Mouse (Mus musculus) heart, embryonic 12.5 days (tissue): ENCODE measurements at regions not wholly inside any gene's neighbourhood (a gene's known extent, or its start where the extent isn't known, plus 50 kb on each side); places are given as distances from the start of the nearest gene placed in this dataset.

Experiments
- ATAC-seq: fragments of 200-750 bp; cut with Nextera tagmentation; 2 replicates; pipeline ENCODE4 v1.8.0; 2017; ENCODE audit warnings: moderate TSS enrichment, moderate library complexity; ENCODE audit not compliant: insufficient number of reproducible peaks, low FRiP score
- H3K27ac ChIP-seq: fragments of 300-500 bp; sonication (generic); 2 replicates; pipeline ENCODE4 v1.5.1; 2016; ENCODE audit warnings: mild to moderate bottlenecking, moderate library complexity; ENCODE audit not compliant: poor library complexity, severe bottlenecking
- H3K27me3 ChIP-seq: fragments of 300-500 bp; sonication (generic); replicated peaks from 2 replicates; pipeline ENCODE4 v1.6.1; 2016; ENCODE audit warnings: mild to moderate bottlenecking, moderate library complexity
- H3K36me3 ChIP-seq: fragments of 300-500 bp; sonication (generic); 2 replicates; pipeline ENCODE4 v1.6.1; 2016; ENCODE audit warnings: mild to moderate bottlenecking, moderate library complexity
- H3K4me1 ChIP-seq: fragments of 300-500 bp; sonication (generic); replicated peaks from 2 replicates; pipeline ENCODE4 v1.6.1; 2016; ENCODE audit warnings: mild to moderate bottlenecking
- H3K4me2 ChIP-seq: fragments of 300-500 bp; sonication (generic); 2 replicates; pipeline ENCODE4 v1.6.1; 2016; ENCODE audit warnings: mild to moderate bottlenecking, moderate library complexity
- H3K4me3 ChIP-seq: fragments of 300-500 bp; sonication (generic); 2 replicates; pipeline ENCODE4 v1.5.1; 2016; ENCODE audit warnings: mild to moderate bottlenecking
- H3K9ac ChIP-seq: fragments of 300-500 bp; sonication (generic); 2 replicates; pipeline ENCODE4 v1.6.1; 2016; ENCODE audit warnings: mild to moderate bottlenecking, moderate library complexity
- H3K9me3 ChIP-seq: fragments of 300-500 bp; sonication (generic); replicated peaks from 2 replicates; pipeline ENCODE4 v1.6.1; 2016; ENCODE audit warnings: mild to moderate bottlenecking, moderate library complexity
- WGBS: fragments of 180-500 bp; shearing (Covaris S2); methylation state at CpG from one replicate; pipeline ENCODE4 v1.1.7; 2016; 5-methylcytosine and 5-hydroxymethylcytosine counted together

- Histone ChIP-seq H3K36me3 (no peaks in the 10 kb centered on the region), H3K27ac (no peak overlapping the region), H3K9me3 (no peaks in the 10 kb centered on the region), H3K4me1 (peaks cover 4% of the 10 kb centered on the region; the same call in 1 of the 2 replicates), H3K4me3 (peak overlapping the region; percentile 22; the same call in 1 of the 2 replicates), H3K9ac (no peak overlapping the region), H3K4me2 (peak overlapping the region; percentile 59), H3K27me3 (peaks cover 2% of the 10 kb centered on the region; the same call in 1 of the 2 replicates)
- no peak for ATAC-seq
- WGBS, result 4% methylated on average over 17 of the region's 17 CpGs
These were observed 99.2 kb upstream of the Zfp507 start for GRCm38 (mm10) chr7:35901942-35902381.

GRCm38 (mm10) chr7:35898701-35899445, 96.1 kb upstream of the Zfp507 start:
- H3K36me3 ChIP-seq, result no peaks in the 10 kb centered on the region
- H3K4me1 ChIP-seq, result peaks cover 4% of the 10 kb centered on the region; the same call in 1 of the 2 replicates
- no peaks in the 10 kb centered on the region for H3K27me3 ChIP-seq
- H3K4me3 ChIP-seq, result no peak overlapping the region
- no peak overlapping the region for H3K9ac ChIP-seq
- H3K4me2 ChIP-seq, result no peak overlapping the region
- H3K27ac ChIP-seq, result no peak overlapping the region
- 75% methylated on average over 6 of the region's 6 CpGs for WGBS
- ATAC-seq, result no peak
- H3K9me3 ChIP-seq, result no peaks in the 10 kb centered on the region

- no peak overlapping the region for H3K27ac ChIP-seq
- ATAC-seq, result no peak
- WGBS, result 23% methylated on average over 2 of the region's 2 CpGs
- no peaks in the 10 kb centered on the region for H3K27me3 ChIP-seq
- no peaks in the 10 kb centered on the region for H3K9me3 ChIP-seq
- H3K9ac ChIP-seq, result no peak overlapping the region
- H3K36me3 ChIP-seq, result no peaks in the 10 kb centered on the region
- no peaks in the 10 kb centered on the region for H3K4me1 ChIP-seq
- H3K4me3 ChIP-seq, result no peak overlapping the region
- no peak overlapping the region for H3K4me2 ChIP-seq
These were observed 90.5 kb upstream of the Zfp507 start for GRCm38 (mm10) chr7:35893292-35893691.

GRCm38 (mm10) chr7:35886051-35886450, 83.2 kb upstream of the Zfp507 start:
- H3K9me3 ChIP-seq, result no peaks in the 10 kb centered on the region
- H3K4me3 ChIP-seq, result no peak overlapping the region
- ATAC-seq, result no peak
- WGBS, result 72% methylated on average over 11 of the region's 11 CpGs
- H3K27ac ChIP-seq, result no peak overlapping the region
- no peaks in the 10 kb centered on the region for H3K36me3 ChIP-seq
- H3K27me3 ChIP-seq, result no peaks in the 10 kb centered on the region
- H3K9ac ChIP-seq, result no peak overlapping the region
- H3K4me2 ChIP-seq, result no peak overlapping the region
- H3K4me1 ChIP-seq, result no peaks in the 10 kb centered on the region

GRCm38 (mm10) chr7:35879755-35880304, 77.0 kb upstream of the Zfp507 start:
- no peak for ATAC-seq
- H3K36me3 ChIP-seq, result no peaks in the 10 kb centered on the region
- WGBS, result 52% methylated on average over 9 of the region's 9 CpGs

GRCm38 (mm10) chr7:35878164-35878563, 75.4 kb upstream of the Zfp507 start:
- H3K4me3 ChIP-seq, result no peak overlapping the region
- no peak for ATAC-seq
- no peak overlapping the region for H3K4me2 ChIP-seq
- H3K9me3 ChIP-seq, result peaks cover 14% of the 10 kb centered on the region
- no peaks in the 10 kb centered on the region for H3K27me3 ChIP-seq
- H3K36me3 ChIP-seq, result no peaks in the 10 kb centered on the region
- H3K4me1 ChIP-seq, result no peaks in the 10 kb centered on the region
- H3K27ac ChIP-seq, result no peak overlapping the region
- 73% methylated on average over 7 of the region's 7 CpGs for WGBS
- no peak overlapping the region for H3K9ac ChIP-seq

More at GRCm38 (mm10) chr7:35879755-35880304, 77.0 kb upstream of the Zfp507 start:
- no peak overlapping the region for H3K4me2 ChIP-seq
- H3K9ac ChIP-seq, result no peak overlapping the region
- H3K9me3 ChIP-seq, result peaks cover under 1% of the 10 kb centered on the region
- H3K27me3 ChIP-seq, result no peaks in the 10 kb centered on the region
- H3K4me3 ChIP-seq, result no peak overlapping the region
- no peak overlapping the region for H3K27ac ChIP-seq
- H3K4me1 ChIP-seq, result no peaks in the 10 kb centered on the region

- Histone ChIP-seq H3K36me3 (no peaks in the 10 kb centered on the region), H3K4me1 (no peaks in the 10 kb centered on the region), H3K9me3 (peaks cover 11% of the 10 kb centered on the region), H3K4me3 (no peak overlapping the region), H3K27me3 (no peaks in the 10 kb centered on the region), H3K27ac (no peak overlapping the region), H3K4me2 (no peak overlapping the region), H3K9ac (no peak overlapping the region)
- WGBS, result 74% methylated on average over 10 of the region's 10 CpGs
- no peak for ATAC-seq
These were observed 58.2 kb upstream of the Zfp507 start for GRCm38 (mm10) chr7:35861049-35861448.

GRCm38 (mm10) chr7:35859601-35860000, 56.8 kb upstream of the Zfp507 start:
- Histone ChIP-seq H3K9ac (no peak overlapping the region), H3K4me3 (no peak overlapping the region), H3K4me1 (no peaks in the 10 kb centered on the region), H3K36me3 (no peaks in the 10 kb centered on the region), H3K9me3 (peaks cover 9% of the 10 kb centered on the region), H3K27me3 (no peaks in the 10 kb centered on the region), H3K27ac (no peak overlapping the region), H3K4me2 (no peak overlapping the region)
- ATAC-seq, result no peak
- WGBS, result 30% methylated on average over 3 of the region's 3 CpGs

- no peak for ATAC-seq
- 53% methylated on average over 10 of the region's 10 CpGs for WGBS
- no peak overlapping the region for H3K9ac ChIP-seq
- H3K4me2 ChIP-seq, result no peak overlapping the region
- H3K4me3 ChIP-seq, result no peak overlapping the region
- no peaks in the 10 kb centered on the region for H3K36me3 ChIP-seq
- H3K27ac ChIP-seq, result no peak overlapping the region
- H3K4me1 ChIP-seq, result no peaks in the 10 kb centered on the region
- peaks cover 9% of the 10 kb centered on the region for H3K9me3 ChIP-seq
- no peaks in the 10 kb centered on the region for H3K27me3 ChIP-seq
These were observed 54.9 kb upstream of the Zfp507 start for GRCm38 (mm10) chr7:35857693-35858092.
